Comparison of ENCODE assay signal across 8 mouse cellular contexts in genomic region chr11:30754855-30755530, GRCm38 (mm10). TPM values are rescaled to one million over a fixed set of nuclear protein-coding genes. Genes with fewer than 3 reads are reported as not detected.
DNase-seq lines count a peak whose midpoint lies in the region; ATAC-seq lines count a peak whose summit lies in the region.

No protein-coding gene starts in this region.

- peak overlapping the region; percentile 97 for H3K4me2 ChIP-seq in embryonic facial prominence, embryonic 14.5 days (ENCODE audit: low read depth, low read length)
- H3K4me2 ChIP-seq in midbrain, embryonic 12.5 days (replicated peaks) = peak overlapping the region; percentile 94

- H3K27ac ChIP-seq in embryonic facial prominence, embryonic 14.5 days (replicated peaks; ENCODE audit: low read depth, low read length) = no peak overlapping the region
- peak overlapping the region; percentile 78 for H3K27ac ChIP-seq in limb, embryonic 10.5 days
- no peak overlapping the region for H3K27ac ChIP-seq in midbrain, embryonic 12.5 days (replicated peaks)

- peak overlapping the region; percentile 60 for H3K4me3 ChIP-seq in embryonic facial prominence, embryonic 14.5 days (ENCODE audit: low read depth, low read length)
- H3K4me3 ChIP-seq in limb, embryonic 10.5 days = peak overlapping the region; percentile 72
- H3K4me3 ChIP-seq in midbrain, embryonic 12.5 days = peak overlapping the region; percentile 61

- 0 out of 2 replicates have a peak, but pooled peaks cover 3% of the 10 kb centered on the region for H3K4me1 ChIP-seq in embryonic facial prominence, embryonic 14.5 days (ENCODE audit: control insufficient read depth, insufficient read depth, low read length)
- peaks cover 6% of the 10 kb centered on the region for H3K4me1 ChIP-seq in limb, embryonic 10.5 days
- 0 out of 2 replicates have a peak, but pooled peaks cover 3% of the 10 kb centered on the region for H3K4me1 ChIP-seq in midbrain, embryonic 12.5 days

- WGBS in embryonic facial prominence, embryonic 14.5 days = under 1% methylated on average over 29 of the region's 66 CpGs
- under 1% methylated on average over 65 of the region's 66 CpGs for WGBS in limb, embryonic 10.5 days
- under 1% methylated on average over 63 of the region's 66 CpGs for WGBS in midbrain, embryonic 12.5 days

- intact Hi-C loops in heart, postnatal 10 days (cut with DNase I) = no loop called here

- no peaks in the 10 kb centered on the region for H3K36me3 ChIP-seq in embryonic facial prominence, embryonic 14.5 days (ENCODE audit: control insufficient read depth, insufficient read depth, low read length)
- H3K36me3 ChIP-seq in limb, embryonic 10.5 days = no peaks in the 10 kb centered on the region
- no peaks in the 10 kb centered on the region for H3K36me3 ChIP-seq in midbrain, embryonic 12.5 days

- peak overlapping the region; percentile 74 for H3K9ac ChIP-seq in embryonic facial prominence, embryonic 14.5 days (ENCODE audit: low read depth, low read length)
- peak overlapping the region; percentile 76 for H3K9ac ChIP-seq in midbrain, embryonic 12.5 days (replicated peaks)

- peaks cover 9% of the 10 kb centered on the region; the same call in 1 of the 2 replicates for H3K27me3 ChIP-seq in embryonic facial prominence, embryonic 14.5 days (replicated peaks; ENCODE audit: control insufficient read depth, insufficient read depth, low read length)
- H3K27me3 ChIP-seq in limb, embryonic 10.5 days (ENCODE audit: low read depth, poor library complexity, severe bottlenecking) = peaks cover 31% of the 10 kb centered on the region
- peaks cover 17% of the 10 kb centered on the region for H3K27me3 ChIP-seq in midbrain, embryonic 12.5 days

- peak; percentile 47 for DNase-seq in thymus, postnatal 4 days
- no peak for DNase-seq in thymus, postnatal 10 days (ENCODE audit: low spot score in 2 of 2)
- DNase-seq in embryonic facial prominence, embryonic 14.5 days (ENCODE audit: low spot score) = peak; percentile 42
- peak; percentile 42 to 51 for DNase-seq in heart, postnatal 10 days
- peak; percentile 74 for DNase-seq in limb, embryonic 10.5 days (ENCODE audit: low spot score)
- peak; percentile 11 for DNase-seq in testis, postnatal 14 days (ENCODE audit: low spot score)
- DNase-seq in spleen, postnatal 10 days (ENCODE audit: low spot score in 2 of 2) = no peak

- peak; percentile 85 for ATAC-seq in embryonic facial prominence, embryonic 14.5 days (ENCODE audit: low read depth)
- ATAC-seq in midbrain, embryonic 12.5 days (ENCODE audit: low FRiP score, low read depth) = peak; percentile 91

- no peaks in the 10 kb centered on the region for H3K9me3 ChIP-seq in embryonic facial prominence, embryonic 14.5 days (ENCODE audit: control insufficient read depth, low read length)
- H3K9me3 ChIP-seq in limb, embryonic 10.5 days (replicated peaks) = no peaks in the 10 kb centered on the region
- H3K9me3 ChIP-seq in midbrain, embryonic 12.5 days = no peaks in the 10 kb centered on the region

RNA-seq across cellular contexts. Expression of gene Psme4, which starts 16.5 kb away (rescaled TPM):
- polyA plus RNA-seq in embryonic facial prominence, embryonic 14.5 days (2014; fragmentation: Nextera tagmentation; extraction: Ambion mirVana) = 27.9 and 28.5 TPM in 2 replicates
- 10 to 100 TPM; 80.2 to 83.8 TPM for total RNA-seq in heart, postnatal 10 days (2021)
- 25.2 and 31.5 TPM in 2 replicates for polyA plus RNA-seq in limb, embryonic 10.5 days (2016; fragmentation: Nextera tagmentation; extraction: Ambion mirVana)
- polyA plus RNA-seq in midbrain, embryonic 12.5 days (2016; fragmentation: Nextera tagmentation; extraction: Ambion mirVana) = 37.5 and 38.3 TPM in 2 replicates

Comparison
In these comparisons a context has a peak if more than half of its experiments do, and no peak if none do; other contexts are left out.
1. DNase-seq: peak in thymus, postnatal 4 days (single experiment), embryonic facial prominence, embryonic 14.5 days (single experiment), heart, postnatal 10 days (2 of 2), limb, embryonic 10.5 days (single experiment) and testis, postnatal 14 days (single experiment); none in thymus, postnatal 10 days (0 of 2) and spleen, postnatal 10 days (0 of 2).
2. Peak in every context shown above with its lines, with median percentiles within 50 percentile points of each other: H3K4me3 ChIP-seq.